Mouse (Mus musculus) adrenal gland, adult (tissue): Measurements from ENCODE around the gene Maml2.

Source experiments
- DNase-seq, 2 experiments: peaks; one replicate each; pipeline ENCODE4 v3.0.0; 2022 to 2023; ENCODE audit warnings: low spot score in 1 of 2; ENCODE audit not compliant: inconsistent age in 2 of 2

The Maml2 gene

DNA sequence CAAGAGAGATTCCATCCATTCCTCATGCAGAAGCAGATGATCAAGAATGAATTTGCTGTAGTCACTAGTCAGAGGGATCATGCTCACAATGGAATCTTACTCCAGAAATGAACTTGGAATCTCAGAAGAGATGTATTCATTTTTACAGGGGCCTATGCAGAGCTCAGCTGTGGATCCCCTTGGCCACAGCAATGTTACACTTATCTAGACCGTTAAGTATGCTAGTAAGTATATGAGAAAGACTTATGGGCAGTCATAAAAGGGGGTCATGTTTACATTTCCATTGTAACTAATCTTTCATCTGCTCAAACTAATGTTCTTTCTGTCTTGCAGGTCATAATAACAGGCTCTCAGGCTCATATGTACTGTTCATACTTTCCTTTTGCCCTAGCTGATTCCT, 227.3 kb downstream of the Maml2 start:
- no peak for DNase-seq

DNA sequence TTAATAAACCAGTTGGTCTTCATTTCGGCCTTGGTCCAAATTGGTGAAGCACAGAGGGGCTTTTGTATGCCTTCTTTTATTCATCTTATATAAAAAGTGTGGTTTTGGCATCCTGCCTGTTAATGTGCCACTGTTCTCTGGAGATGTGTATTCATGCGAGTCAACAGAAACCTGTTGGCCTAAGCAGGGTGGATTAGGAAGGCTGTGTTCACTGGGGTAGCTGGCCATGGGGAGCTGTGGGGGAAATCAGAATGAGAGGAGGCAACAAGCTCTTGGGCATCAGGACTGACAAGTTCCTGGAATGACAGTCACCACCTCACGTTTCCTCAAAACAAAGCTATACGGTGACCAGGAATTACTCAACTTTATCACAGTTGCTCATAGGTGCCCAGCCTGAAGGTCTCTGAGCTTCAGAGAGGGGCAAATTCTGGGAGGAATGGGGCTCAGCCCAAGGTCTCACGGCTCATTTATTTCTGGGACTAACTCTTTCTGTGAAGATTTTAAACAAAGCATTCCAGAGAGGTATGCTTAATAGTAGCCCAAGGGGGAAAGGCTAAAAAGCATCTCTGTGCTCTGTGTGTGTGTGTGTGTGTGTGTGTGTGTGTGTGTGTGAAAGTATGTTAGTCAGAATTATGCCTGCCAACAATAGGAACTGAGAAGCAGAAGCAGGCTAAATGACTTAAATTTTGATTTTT, 228.0 kb downstream of the Maml2 start:
- DNase-seq, result no peak

DNA sequence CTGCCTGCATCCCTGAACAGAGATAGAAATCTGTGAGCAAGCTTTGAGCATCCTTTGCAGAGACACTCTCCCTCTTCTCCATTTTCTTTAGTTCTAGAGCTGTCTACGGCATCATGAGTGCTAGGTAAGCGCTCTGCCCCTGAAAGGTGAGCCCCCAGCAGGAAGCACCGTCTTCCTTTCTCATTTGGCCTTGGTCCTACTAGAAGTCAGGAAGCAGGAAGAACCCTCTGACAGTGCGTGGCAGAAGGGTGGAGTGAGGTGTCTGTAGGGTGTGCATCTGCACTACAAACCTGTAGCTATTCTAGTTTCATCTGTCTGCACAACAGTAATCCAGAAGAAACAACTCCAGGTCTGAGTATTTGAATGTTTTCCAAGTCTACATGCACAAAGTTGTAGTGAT, 232.8 kb downstream of the Maml2 start:
- DNase-seq, result no peak

DNA sequence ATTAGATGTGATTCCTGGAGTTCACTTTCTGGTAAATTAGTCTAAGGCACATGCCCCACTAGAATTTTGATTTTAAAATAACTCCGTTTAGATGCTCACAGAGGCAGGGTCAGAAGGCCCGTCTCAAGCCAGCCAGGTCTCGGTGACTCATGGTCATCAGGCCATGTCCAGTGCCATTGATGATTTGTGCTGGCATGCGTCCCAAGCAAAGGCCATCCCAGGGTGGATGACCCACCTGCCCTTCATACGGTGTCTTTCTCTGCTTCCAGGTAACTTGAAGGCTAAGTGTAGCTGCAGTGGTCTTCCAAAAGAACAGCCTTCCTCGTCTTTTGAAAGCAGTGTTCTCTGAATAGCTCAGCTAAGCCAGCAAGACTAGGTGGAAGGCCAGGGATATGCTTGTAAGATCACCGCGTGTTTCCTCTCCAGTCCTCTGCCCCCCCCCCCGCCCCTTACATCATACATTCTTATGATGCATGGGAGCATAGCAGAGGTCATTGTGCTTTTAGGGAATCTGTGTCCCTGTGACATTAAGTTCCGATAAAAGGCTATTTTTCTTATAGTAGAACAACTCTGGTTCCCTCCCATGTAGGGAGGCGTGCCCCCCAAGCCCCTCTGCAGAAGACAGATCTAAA, 235.4 kb downstream of the Maml2 start:
- peak; percentile 34 to 73 for DNase-seq

DNA sequence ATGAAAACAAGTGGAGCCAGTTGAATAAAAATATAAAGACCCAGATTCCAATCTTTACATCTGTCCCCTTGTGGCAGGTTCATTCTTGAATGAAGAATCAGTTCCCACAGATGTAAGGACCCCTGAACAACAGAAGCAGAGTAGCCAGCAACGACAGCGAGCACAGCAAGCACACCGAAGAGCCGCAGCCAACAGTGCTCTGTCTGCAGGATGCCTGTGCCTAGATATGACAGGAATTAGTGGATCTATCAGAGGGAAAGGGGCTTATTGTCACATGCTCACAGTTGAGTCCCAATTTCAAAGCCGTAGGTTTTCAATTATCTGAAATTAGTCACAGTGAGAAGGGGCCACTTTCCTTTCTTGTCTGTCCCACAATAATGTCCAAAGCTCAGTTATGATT, 238.0 kb downstream of the Maml2 start:
- no peak for DNase-seq

DNA sequence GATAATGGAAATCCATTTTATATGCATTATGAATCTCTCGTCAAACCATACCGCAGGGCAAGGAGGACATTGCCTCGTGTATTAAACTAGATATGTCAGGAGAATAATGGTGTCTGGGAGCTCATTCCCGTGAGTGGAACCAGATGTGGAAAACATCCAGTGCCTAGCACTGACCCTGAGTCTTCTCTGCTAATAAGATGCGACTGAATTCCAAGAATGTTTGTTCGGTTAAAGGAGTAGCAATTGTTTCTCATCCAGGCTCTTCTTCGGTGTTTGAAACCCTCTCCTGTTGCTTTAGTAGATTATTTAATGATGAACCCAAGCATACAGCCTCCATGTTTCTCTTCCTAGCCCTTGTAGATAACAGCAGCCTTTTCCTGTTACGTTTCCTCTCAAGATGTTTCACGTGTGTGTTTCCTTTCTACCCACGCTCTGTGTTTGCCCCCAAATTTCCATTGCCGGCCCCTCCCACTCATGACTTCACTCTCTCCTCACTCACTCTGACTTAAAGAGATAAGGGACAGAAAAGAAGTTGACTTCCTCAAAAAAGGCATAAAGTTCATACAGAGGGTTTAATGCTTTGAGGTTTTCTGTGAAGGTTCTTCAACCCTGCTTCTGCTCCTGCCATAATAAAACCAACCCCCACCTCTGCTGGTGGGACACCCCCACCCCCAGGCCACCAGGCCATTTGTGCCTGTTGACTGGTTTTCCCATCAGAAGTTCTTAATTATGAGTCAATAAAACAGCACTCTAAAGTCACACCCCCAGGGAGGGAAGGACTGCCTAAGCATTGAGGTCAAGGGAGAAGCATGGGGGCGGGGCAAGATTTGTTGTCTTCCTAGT, 238.9 kb downstream of the Maml2 start:
- DNase-seq, result peak in 1 of 2 experiments; percentile 52

DNA sequence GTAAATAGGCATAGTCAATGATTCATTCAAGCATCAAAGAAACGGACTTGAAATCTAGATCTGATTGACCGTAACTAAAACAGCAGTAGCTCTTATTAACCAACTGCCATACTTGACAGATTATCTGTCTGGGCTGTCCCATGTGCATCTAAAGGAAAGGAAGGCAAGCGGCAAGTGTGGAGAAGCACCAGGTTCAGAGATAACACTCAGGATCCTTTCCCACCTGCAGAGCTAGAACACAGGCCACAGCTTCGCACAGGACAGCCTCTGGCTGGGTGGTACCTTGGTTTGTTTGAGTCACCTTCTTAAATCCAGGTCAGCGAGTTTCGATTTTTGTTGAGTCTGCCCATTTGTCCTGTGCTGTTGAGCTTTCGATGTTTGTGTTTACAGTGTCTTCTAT, 240.4 kb downstream of the Maml2 start:
- no peak for DNase-seq

DNA sequence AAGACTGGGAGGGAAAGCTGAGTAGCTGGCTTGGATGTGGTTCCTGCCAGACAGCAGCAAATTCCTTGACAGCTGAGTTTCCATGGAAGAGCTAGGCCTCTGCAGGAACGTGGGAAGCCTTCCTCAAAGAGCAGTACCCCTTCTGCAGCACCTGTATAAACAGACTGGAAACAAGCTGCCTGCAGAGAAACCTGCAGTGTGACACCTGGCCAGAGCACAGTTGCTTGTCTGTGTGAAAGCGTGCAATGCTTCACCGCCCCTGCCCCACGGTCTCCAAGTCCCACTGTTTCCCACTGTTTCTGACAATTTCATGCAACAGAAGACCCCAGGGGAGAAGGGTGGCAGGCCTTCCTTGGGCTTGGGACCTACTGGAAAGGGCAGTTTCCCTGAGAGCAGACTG, 241.8 kb downstream of the Maml2 start:
- no peak for DNase-seq

DNA sequence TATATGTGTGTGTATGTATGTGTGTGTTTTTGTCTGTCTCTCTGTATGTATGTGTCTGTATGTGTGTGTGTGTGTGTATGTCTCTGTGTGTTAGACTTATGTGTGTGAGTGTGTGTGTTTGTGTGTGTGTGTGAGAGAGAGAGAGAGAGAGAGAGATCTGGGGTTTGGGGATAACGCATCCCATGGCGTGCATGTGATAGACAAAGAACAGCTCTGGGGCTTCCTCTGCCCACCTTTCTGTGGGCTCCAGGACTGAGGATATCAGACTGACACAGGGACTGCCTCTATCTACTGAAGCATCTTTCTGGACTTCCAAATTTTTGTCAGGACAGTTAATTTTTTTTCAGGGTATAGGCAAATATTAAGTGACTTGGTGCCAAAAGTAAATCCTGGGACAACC, 242.5 kb downstream of the Maml2 start:
- no peak for DNase-seq

DNA sequence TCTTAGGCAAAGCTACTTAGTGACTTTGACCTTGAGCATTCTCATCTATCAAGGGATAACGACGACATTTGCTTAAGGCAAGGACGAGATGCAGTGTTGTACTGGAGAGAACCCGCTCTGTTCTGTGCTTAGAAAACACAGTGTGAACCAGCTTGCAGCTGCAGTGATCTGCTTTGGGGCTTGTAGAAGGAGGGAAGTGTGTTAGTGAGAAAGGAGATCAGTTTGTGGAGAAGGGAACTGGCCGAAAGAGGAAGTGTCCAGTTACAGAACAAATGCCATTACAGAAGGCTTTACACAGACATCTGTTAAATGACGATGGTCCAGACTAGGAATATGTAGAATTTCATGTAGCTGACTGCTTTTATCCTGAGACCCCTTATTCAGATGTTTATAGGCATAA, 243.0 kb downstream of the Maml2 start:
- DNase-seq, result peak in 1 of 2 experiments; percentile 52

DNA sequence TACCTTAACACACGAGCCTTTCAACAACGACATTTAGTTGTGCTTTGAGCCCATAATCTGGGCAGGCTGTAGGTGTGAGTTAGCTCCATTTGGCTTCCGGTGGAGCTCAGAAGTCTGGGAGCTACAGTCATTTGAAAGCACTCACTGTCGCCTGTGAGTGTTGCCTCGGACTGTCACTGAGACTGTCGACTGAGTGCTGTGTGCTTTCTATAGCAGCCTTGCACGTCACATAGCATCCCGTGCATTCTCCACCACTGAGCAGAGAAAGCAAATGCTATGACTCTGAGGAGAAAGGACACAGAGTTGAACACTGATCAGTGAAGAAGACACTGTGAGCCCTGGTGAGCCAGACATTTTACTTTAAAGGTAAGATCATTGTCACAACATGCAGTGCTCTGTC, 245.4 kb downstream of the Maml2 start:
- DNase-seq, result no peak

DNA sequence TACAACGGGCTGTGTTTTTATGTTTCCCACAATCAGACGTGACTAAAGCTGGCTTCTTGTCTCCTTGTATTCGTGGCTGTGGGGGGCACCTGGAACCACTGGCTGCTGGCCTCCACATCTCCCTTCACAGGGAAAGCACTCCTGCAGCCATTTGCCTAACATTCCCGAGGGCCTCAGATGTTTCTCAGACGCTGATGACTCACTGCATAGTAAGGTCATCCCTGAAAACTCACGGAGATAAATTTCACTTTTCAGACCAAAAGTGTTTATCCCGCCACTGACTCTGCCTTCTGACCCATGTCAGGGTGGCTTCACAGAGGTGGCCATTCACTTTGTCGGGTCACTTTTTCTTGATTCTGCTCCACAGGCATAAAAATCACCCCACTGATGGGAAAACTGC, 246.4 kb downstream of the Maml2 start:
- peak; percentile 33 to 78 for DNase-seq

DNA sequence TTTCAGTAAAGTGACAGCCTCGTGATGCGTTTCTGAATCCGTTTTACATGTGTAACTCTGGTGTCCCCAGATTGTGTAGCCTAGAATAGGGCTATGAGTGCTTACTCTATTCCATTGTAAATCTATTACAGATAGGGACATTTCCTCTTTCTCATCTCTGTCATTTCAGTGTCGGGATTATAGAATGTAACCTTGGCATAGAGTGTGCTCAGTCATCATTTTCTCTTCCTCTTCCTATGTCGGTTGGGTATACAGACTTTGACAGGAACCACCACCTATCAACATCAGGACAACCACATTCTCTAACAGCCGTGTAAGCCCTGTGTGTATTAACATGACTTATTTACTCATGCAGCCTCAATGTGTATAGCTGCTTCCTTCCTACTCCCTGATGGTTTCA, 248.0 kb downstream of the Maml2 start:
- DNase-seq, result no peak

DNA sequence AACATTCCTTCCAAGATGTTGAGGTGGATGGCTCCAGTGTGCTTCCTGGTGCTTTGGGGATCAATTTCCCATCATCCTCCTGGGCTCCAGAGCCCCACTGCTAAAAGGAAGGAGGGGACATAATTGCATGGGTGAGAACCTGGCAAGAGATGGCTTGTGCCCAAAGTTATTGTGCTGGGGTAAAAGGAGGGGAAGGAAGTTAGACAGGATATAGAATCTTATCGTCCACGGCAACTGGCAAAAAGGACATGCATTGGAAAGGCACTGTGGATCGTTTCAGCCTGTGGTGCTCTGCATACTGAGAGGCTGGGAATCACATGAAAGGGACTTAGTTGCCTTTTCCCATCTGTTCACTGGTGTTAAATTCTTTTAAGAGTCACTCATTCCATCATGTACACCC, 252.2 kb downstream of the Maml2 start:
- DNase-seq, result no peak

DNA sequence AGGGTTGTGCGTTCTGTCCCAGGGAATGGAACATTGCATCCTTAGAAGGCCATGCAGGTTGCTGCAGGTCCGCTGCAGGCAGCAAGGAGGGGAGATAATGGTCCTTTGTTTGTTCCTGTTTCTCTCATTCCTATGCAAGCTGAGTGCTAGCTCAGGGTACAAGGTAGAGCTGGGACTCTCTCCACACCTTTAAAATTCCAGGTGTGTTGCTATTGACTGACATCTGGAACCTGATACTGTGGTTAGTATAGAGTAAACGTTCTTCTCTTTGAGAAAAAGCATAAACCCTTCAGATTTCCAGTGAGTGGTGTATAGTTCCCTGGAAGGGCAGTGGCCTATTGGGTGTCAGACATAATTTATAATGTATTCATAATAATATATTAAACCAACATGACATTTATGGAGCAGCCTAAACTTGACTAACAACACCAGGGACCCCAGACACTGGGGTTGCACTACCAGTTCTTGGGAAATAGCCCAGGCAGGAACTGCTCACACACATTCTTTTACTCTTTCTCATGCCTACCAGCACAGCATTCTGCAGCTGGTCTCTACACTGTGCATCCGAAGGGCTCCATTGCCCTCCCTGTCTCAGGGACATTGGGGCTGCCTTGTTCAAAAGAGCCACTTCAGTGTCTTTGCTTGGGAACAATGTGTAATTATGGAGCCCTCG, 254.8 kb downstream of the Maml2 start:
- DNase-seq, result no peak

DNA sequence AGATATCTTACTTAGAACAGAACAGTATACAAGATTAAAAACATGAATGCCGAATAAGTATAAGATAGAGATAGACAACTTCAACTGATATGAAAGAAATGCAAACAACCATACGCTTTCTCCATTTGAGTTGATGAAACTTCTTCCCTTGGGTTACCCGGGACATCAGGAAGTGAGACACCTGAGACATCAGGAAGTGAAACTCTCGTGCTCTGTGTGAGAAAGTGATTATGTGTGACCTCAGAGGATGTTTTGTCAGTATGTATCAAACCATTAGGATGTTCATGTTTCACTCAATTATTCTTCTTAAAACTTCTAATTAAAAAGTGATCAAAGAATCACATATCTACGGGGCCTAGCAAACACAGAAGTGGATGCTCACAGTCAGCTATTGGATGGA, 257.0 kb downstream of the Maml2 start:
- DNase-seq, result no peak

DNA sequence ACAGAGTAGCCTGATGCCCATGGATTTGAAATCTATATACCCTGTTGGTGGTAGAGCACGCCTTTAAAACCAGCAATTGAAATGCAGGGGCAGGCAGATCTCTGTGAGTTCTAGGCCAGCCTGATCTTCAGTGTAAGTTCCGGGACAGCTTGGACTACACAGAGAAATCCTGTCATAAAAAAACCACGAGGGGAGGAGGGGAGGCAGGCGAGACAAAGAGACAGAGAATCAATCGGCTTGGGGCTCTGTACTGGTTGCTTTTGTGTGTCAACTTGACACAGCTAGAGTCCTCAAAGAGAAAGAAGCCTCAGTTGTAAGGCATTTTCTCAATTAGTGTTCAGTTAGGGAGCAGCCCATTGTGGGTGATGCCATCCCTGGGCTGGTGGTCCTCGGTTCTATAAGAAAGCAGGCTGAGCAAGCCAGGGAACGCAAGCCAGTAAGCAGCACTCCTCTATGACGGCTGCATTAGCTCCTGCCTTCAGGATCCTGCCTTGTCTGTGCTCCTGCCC, 258.3 kb downstream of the Maml2 start:
- DNase-seq, result no peak

DNA sequence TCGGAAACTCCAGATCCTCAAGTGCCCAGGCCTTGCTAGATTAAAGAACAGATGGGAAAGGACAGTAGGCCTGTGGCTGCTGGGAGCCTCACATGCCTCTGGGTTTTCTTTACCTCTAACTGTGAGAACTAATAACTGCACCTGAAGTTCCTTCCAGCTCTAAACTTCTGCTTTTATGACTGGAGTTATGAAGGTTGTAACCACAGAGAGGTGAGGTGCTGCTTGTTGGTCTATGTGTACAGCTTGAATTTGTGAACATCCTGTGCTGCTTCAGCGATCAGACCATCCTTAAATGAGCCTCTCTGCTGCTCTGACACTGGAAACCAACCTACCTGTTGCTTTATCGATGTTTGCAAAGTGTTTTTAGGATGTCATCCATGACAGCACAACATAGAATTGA, 258.9 kb downstream of the Maml2 start:
- DNase-seq, result no peak

DNA sequence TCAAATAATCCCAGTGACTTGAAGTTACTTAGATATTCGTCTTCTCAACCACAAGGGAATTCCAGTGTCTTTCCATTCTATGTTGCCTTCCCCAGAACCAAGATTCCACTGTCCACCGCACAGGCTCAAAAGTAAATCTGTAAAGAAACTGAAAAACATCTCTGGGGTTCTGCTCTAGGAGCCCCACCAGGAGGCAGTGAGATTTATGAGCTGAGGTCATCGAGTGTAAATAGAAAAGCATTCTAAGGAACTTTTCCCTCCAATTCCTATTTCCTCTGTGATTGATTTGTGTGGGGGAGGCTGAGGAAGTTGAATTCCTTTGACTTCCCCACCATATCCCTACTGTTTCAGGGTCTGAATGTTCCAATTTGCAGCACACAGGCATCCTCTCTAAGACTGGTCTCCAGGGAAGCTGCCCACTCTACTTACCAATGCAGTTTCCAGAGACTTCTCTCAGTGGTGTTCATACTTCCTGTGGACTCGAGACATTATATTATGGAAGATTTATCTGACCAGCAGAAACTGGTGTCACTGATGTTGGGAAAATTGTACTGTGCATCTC, 261.1 kb downstream of the Maml2 start:
- no peak for DNase-seq

DNA sequence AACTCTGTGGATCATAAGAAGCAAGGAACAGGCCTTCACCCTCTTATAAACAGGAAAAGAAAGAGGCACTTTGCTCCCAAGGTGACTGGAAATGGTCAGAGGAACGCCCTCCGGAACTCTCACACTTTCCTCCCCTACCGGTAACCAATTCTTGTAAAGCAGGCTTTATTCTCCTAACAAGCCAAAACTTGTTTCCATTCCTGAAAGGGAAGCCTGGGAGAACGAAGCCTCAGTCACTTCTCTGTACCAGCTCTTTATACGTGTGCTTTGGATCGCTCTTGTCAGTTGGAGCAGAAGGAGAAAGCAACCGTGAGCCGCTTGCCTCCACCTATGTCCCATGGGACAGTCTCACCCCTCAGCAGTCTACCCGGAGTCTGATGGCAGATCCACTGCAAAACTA, 262.9 kb downstream of the Maml2 start:
- DNase-seq, result no peak

DNA sequence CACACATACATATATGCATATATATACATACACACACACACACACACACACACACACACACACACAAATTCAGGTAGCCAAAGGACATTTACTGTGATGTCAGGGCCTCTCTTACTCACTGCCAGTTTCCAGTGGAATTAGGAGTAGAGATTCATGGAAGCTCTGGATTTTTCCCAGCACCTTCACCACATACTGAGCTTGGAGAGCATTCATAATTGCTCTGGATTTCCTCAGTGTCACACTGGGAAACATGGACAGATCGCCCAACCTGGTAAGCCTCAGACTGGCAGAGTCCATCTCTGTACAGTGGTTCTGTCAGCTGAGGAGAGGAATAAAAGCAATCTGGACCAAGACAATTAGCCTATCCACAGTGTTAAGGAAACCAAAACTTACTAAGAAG, 263.6 kb downstream of the Maml2 start:
- DNase-seq, result no peak
